Mouse (Mus musculus): ENCODE measurements at regions not wholly inside any gene's neighbourhood (a gene's known extent, or its start where the extent isn't known, plus 50 kb on each side); places are given as distances from the start of the nearest gene placed in this dataset.

- H3K4me3 ChIP-seq (ENCODE audit: low read depth, low read length), result no peak overlapping the region
- DNase-seq (peak; percentile 46), ATAC-seq (no peak; the same call in 1 of the 2 replicates)
- H3K27ac ChIP-seq (ENCODE audit: low read depth, low read length), result no peak overlapping the region
- H3K27me3 ChIP-seq (ENCODE audit: insufficient read depth, low read length), result no peaks in the 10 kb centered on the region
- no peak overlapping the region for H3K4me2 ChIP-seq (ENCODE audit: low read depth)
- no peak overlapping the region for H3K9ac ChIP-seq
- H3K9me3 ChIP-seq (ENCODE audit: low read length), result no peaks in the 10 kb centered on the region
- peaks cover 4% of the 10 kb centered on the region; the same call in 1 of the 2 replicates for H3K4me1 ChIP-seq (ENCODE audit: insufficient read depth)
- 9% methylated on average over 6 of the region's 6 CpGs for WGBS
- no peaks in the 10 kb centered on the region for H3K36me3 ChIP-seq (ENCODE audit: insufficient read depth)
- TF ChIP-seq CTCF (IDR thresholded peaks at IDR 0.05; ENCODE audit: low read depth), result no peak
Observed at GRCm38 (mm10) chr2:72555556-72555955, 79.6 kb downstream of the Cdca7 start.

- no peak; the same call in 1 of the 2 replicates for ATAC-seq
- peaks cover 5% of the 10 kb centered on the region; the same call in 1 of the 2 replicates for H3K4me1 ChIP-seq (ENCODE audit: insufficient read depth)
- H3K9me3 ChIP-seq (ENCODE audit: low read length), result no peaks in the 10 kb centered on the region
- no peak overlapping the region for H3K4me2 ChIP-seq (ENCODE audit: low read depth)
- H3K27ac ChIP-seq (ENCODE audit: low read depth, low read length), result no peak overlapping the region
- 13% methylated on average over 8 of the region's 8 CpGs for WGBS
- DNase-seq, result peak; percentile 13
- H3K36me3 ChIP-seq (ENCODE audit: insufficient read depth), result no peaks in the 10 kb centered on the region
- no peaks in the 10 kb centered on the region for H3K27me3 ChIP-seq (ENCODE audit: insufficient read depth, low read length)
- H3K4me3 ChIP-seq (ENCODE audit: low read depth, low read length), result no peak overlapping the region
- TF ChIP-seq CTCF (IDR thresholded peaks at IDR 0.05; ENCODE audit: low read depth), result no peak
- no peak overlapping the region for H3K9ac ChIP-seq
Observed at GRCm38 (mm10) chr2:72556064-72556821, 80.3 kb downstream of the Cdca7 start.

GRCm38 (mm10) chr2:72557161-72557560, 81.2 kb downstream of the Cdca7 start:
- Histone ChIP-seq H3K9me3 (ENCODE audit: low read length) (no peaks in the 10 kb centered on the region), H3K4me2 (ENCODE audit: low read depth) (no peak overlapping the region), H3K9ac (no peak overlapping the region), H3K4me3 (ENCODE audit: low read depth, low read length) (no peak overlapping the region), H3K27me3 (ENCODE audit: insufficient read depth, low read length) (no peaks in the 10 kb centered on the region), H3K36me3 (ENCODE audit: insufficient read depth) (no peaks in the 10 kb centered on the region), H3K4me1 (ENCODE audit: insufficient read depth) (peaks cover 8% of the 10 kb centered on the region; the same call in 1 of the 2 replicates), H3K27ac (ENCODE audit: low read depth, low read length) (no peak overlapping the region)
- no peak for DNase-seq
- TF ChIP-seq CTCF (IDR thresholded peaks at IDR 0.05; ENCODE audit: low read depth), result no peak
- WGBS, result 28% methylated on average over 3 of the region's 3 CpGs
- ATAC-seq, result no peak

GRCm38 (mm10) chr2:72557565-72558260, 81.8 kb downstream of the Cdca7 start:
- DNase-seq, result no peak
- no peak for TF ChIP-seq CTCF (IDR thresholded peaks at IDR 0.05; ENCODE audit: low read depth)
- no peak overlapping the region for H3K4me2 ChIP-seq (ENCODE audit: low read depth)
- peaks cover 8% of the 10 kb centered on the region; the same call in 1 of the 2 replicates for H3K4me1 ChIP-seq (ENCODE audit: insufficient read depth)
- no peak overlapping the region for H3K9ac ChIP-seq
- WGBS, result 68% methylated on average over 9 of the region's 9 CpGs
- H3K9me3 ChIP-seq (ENCODE audit: low read length), result no peaks in the 10 kb centered on the region
- ATAC-seq, result no peak
- no peak overlapping the region for H3K4me3 ChIP-seq (ENCODE audit: low read depth, low read length)
- no peaks in the 10 kb centered on the region for H3K27me3 ChIP-seq (ENCODE audit: insufficient read depth, low read length)
- H3K36me3 ChIP-seq (ENCODE audit: insufficient read depth), result no peaks in the 10 kb centered on the region
- H3K27ac ChIP-seq (ENCODE audit: low read depth, low read length), result no peak overlapping the region

GRCm38 (mm10) chr2:72561383-72561782, 85.4 kb downstream of the Cdca7 start:
- peak; percentile 11 for DNase-seq
- 19% methylated on average over 5 of the region's 5 CpGs for WGBS
- no peaks in the 10 kb centered on the region for H3K36me3 ChIP-seq (ENCODE audit: insufficient read depth)
- H3K9ac ChIP-seq, result no peak overlapping the region
- H3K4me1 ChIP-seq (ENCODE audit: insufficient read depth), result peaks cover 4% of the 10 kb centered on the region; the same call in 1 of the 2 replicates
- ATAC-seq, result peak; percentile 51; the same call in 1 of the 2 replicates
- 0 out of 2 replicates have a peak overlapping the region, but pooled peaks have one; percentile 4 for H3K27ac ChIP-seq (ENCODE audit: low read depth, low read length)
- H3K4me2 ChIP-seq (ENCODE audit: low read depth), result no peak overlapping the region
- no peaks in the 10 kb centered on the region for H3K9me3 ChIP-seq (ENCODE audit: low read length)
- TF ChIP-seq CTCF (IDR thresholded peaks at IDR 0.05; ENCODE audit: low read depth), result no peak
- no peak overlapping the region for H3K4me3 ChIP-seq (ENCODE audit: low read depth, low read length)
- no peaks in the 10 kb centered on the region for H3K27me3 ChIP-seq (ENCODE audit: insufficient read depth, low read length)

GRCm38 (mm10) chr2:72578322-72578721, 102.4 kb downstream of the Cdca7 start:
- WGBS, result 57% methylated on average over 1 of the region's 1 CpGs
- no peak overlapping the region for H3K27ac ChIP-seq (ENCODE audit: low read depth, low read length)
- H3K36me3 ChIP-seq (ENCODE audit: insufficient read depth), result no peaks in the 10 kb centered on the region
- no peak overlapping the region for H3K9ac ChIP-seq
- DNase-seq (no peak), ATAC-seq (no peak)
- no peak overlapping the region for H3K4me3 ChIP-seq (ENCODE audit: low read depth, low read length)
- H3K9me3 ChIP-seq (ENCODE audit: low read length), result no peaks in the 10 kb centered on the region
- TF ChIP-seq CTCF (IDR thresholded peaks at IDR 0.05; ENCODE audit: low read depth), result no peak
- H3K4me1 ChIP-seq (ENCODE audit: insufficient read depth), result no peaks in the 10 kb centered on the region
- H3K27me3 ChIP-seq (ENCODE audit: insufficient read depth, low read length), result no peaks in the 10 kb centered on the region
- H3K4me2 ChIP-seq (ENCODE audit: low read depth), result no peak overlapping the region

- H3K9me3 ChIP-seq (ENCODE audit: low read length), result 0 out of 2 replicates have a peak, but pooled peaks cover 3% of the 10 kb centered on the region
- 73% methylated on average over 6 of the region's 6 CpGs for WGBS
- no peak overlapping the region for H3K27ac ChIP-seq (ENCODE audit: low read depth, low read length)
- ATAC-seq, result no peak
- H3K27me3 ChIP-seq (ENCODE audit: insufficient read depth, low read length), result no peaks in the 10 kb centered on the region
- no peaks in the 10 kb centered on the region for H3K4me1 ChIP-seq (ENCODE audit: insufficient read depth)
- H3K4me2 ChIP-seq (ENCODE audit: low read depth), result no peak overlapping the region
- no peak for DNase-seq
- H3K9ac ChIP-seq, result no peak overlapping the region
- H3K36me3 ChIP-seq (ENCODE audit: insufficient read depth), result no peaks in the 10 kb centered on the region
- TF ChIP-seq CTCF (IDR thresholded peaks at IDR 0.05; ENCODE audit: low read depth), result no peak
- no peak overlapping the region for H3K4me3 ChIP-seq (ENCODE audit: low read depth, low read length)
Observed at GRCm38 (mm10) chr2:72581136-72581535, 105.2 kb downstream of the Cdca7 start.
